Mouse (Mus musculus): Measurements from ENCODE around the gene Fam118a. TPM values are rescaled to one million over a fixed set of nuclear protein-coding genes. Genes with fewer than 3 reads are reported as not detected.
"Not testable (repeated sequence)": the region's sequence is repeated elsewhere in the genome, so short reads cannot be mapped to it uniquely, and the experiment has no call there.

Fam118a gene
- total RNA-seq (2014; fragmentation: Nextera tagmentation) = 13.9 and 17.2 TPM in 2 replicates
- 14.7 and 14.9 TPM in 2 replicates for total RNA-seq (2017)
- 4.4 and 6.9 TPM in 2 replicates for polyA plus RNA-seq (2012)

DNA sequence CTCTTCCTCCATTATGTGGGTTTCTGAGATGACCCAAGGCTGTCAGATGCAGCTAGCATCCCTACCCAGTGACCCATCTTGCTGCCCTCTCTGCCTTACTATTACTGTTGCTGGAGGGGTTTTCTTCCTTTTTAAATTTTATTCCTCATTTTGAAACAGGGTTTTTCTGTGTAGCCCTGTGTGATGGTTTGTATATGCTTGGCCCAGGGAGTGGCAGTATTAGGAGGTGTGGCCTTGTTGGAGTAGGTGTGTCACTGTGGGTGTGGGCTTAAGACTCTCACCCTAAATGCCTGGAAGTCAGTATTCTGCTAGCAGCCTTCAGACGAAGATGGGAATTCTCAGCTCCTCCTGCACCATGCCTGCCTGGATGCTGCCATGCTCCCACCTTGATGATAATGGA, at the start of gene Fam118a:
TSS of gene Fam118a (plus strand) at position 301 of the 400 bp plus-strand sequence.
- H3K4me1 ChIP-seq (ENCODE audit: insufficient read depth, low read depth, low read length); ATAC-seq (ENCODE audit: extremely low read depth, insufficient number of reproducible peaks, low FRiP score, poor library complexity, severe bottlenecking); H3K9me3 ChIP-seq (replicated peaks); DNase-seq (ENCODE audit: low spot score); H3K36me3 ChIP-seq (replicated peaks); H3K27me3 ChIP-seq (ENCODE audit: insufficient read depth, low read length); H3K4me3 ChIP-seq (ENCODE audit: low read depth, low read length): not testable (repeated sequence)

- Histone ChIP-seq H3K9me3 (replicated peaks) (no peaks in the 10 kb centered on the region), H3K27me3 (ENCODE audit: insufficient read depth, low read length) (no peaks in the 10 kb centered on the region), H3K4me1 (ENCODE audit: insufficient read depth, low read depth, low read length) (peaks cover 19% of the 10 kb centered on the region), H3K4me3 (ENCODE audit: low read depth, low read length) (no peak overlapping the region), H3K36me3 (replicated peaks) (peaks cover 74% of the 10 kb centered on the region)
- DNase-seq (ENCODE audit: low spot score) = no peak
- ATAC-seq (ENCODE audit: extremely low read depth, insufficient number of reproducible peaks, low FRiP score, poor library complexity, severe bottlenecking) = no peak
- TF ChIP-seq TAL1 (conservative IDR thresholded peaks at IDR 0.05; ENCODE audit: low read depth, low read length) = no peak
- no peak for TF ChIP-seq CTCF (IDR thresholded peaks at IDR 0.05; ENCODE audit: low read depth, low read length)
- TF ChIP-seq GATA2 (IDR thresholded peaks at IDR 0.05; ENCODE audit: borderline replicate concordance, low read depth, low read length) = no peak
- TF ChIP-seq POLR2AphosphoS5 (IDR thresholded peaks at IDR 0.05; ENCODE audit: insufficient replicate concordance, low read depth, low read length) = no peak
- no peak for TF ChIP-seq GATA1 (IDR thresholded peaks at IDR 0.05; ENCODE audit: borderline replicate concordance, low read length)
These were observed 47.0 kb upstream of the Fam118a start for GRCm38 (mm10) chr15:84981609-84982313.

GRCm38 (mm10) chr15:84982888-84983287, 45.9 kb upstream of the Fam118a start:
- Histone ChIP-seq H3K4me3 (ENCODE audit: low read depth, low read length) (no peak overlapping the region), H3K27me3 (ENCODE audit: insufficient read depth, low read length) (no peaks in the 10 kb centered on the region), H3K4me1 (ENCODE audit: insufficient read depth, low read depth, low read length) (peaks cover 26% of the 10 kb centered on the region), H3K36me3 (replicated peaks) (peaks cover 64% of the 10 kb centered on the region), H3K9me3 (replicated peaks) (no peaks in the 10 kb centered on the region)
- TF ChIP-seq GATA1 (IDR thresholded peaks at IDR 0.05; ENCODE audit: borderline replicate concordance, low read length) (no peak), POLR2AphosphoS5 (IDR thresholded peaks at IDR 0.05; ENCODE audit: insufficient replicate concordance, low read depth, low read length) (no peak), TAL1 (conservative IDR thresholded peaks at IDR 0.05; ENCODE audit: low read depth, low read length) (no peak), GATA2 (IDR thresholded peaks at IDR 0.05; ENCODE audit: borderline replicate concordance, low read depth, low read length) (no peak), CTCF (IDR thresholded peaks at IDR 0.05; ENCODE audit: low read depth, low read length) (no peak)
- no peak for DNase-seq (ENCODE audit: low spot score)
- ATAC-seq (ENCODE audit: extremely low read depth, insufficient number of reproducible peaks, low FRiP score, poor library complexity, severe bottlenecking) = no peak

DNA sequence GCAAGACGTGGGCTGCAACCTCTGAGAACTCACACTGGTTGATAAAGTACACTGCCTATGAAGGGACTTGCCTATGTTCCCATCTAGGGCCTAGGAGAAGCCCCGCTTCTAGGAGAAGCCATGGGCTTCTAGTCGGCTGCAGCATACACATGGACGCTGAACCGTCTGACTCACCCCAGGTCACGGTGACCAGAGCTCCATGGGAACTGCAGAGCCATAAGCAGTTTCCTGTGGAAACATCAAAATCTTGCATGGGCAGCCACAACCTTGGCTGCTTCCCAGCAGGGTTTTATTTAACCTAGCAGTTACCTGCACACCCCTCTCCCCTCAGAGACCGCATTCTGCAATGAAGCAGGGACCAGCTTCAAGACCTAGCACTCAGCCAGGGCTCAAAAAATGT, 45.0 kb upstream of the Fam118a start:
- DNase-seq (ENCODE audit: low spot score) (no peak), ATAC-seq (ENCODE audit: extremely low read depth, insufficient number of reproducible peaks, low FRiP score, poor library complexity, severe bottlenecking) (no peak)
- TF ChIP-seq POLR2AphosphoS5 (IDR thresholded peaks at IDR 0.05; ENCODE audit: insufficient replicate concordance, low read depth, low read length) (no peak), TAL1 (conservative IDR thresholded peaks at IDR 0.05; ENCODE audit: low read depth, low read length) (no peak), GATA1 (IDR thresholded peaks at IDR 0.05; ENCODE audit: borderline replicate concordance, low read length) (no peak)
- no peaks in the 10 kb centered on the region for H3K9me3 ChIP-seq (replicated peaks)
- H3K4me3 ChIP-seq (ENCODE audit: low read depth, low read length) = no peak overlapping the region
- peaks cover 59% of the 10 kb centered on the region for H3K36me3 ChIP-seq (replicated peaks)
- no peaks in the 10 kb centered on the region for H3K27me3 ChIP-seq (ENCODE audit: insufficient read depth, low read length)
- peaks cover 33% of the 10 kb centered on the region for H3K4me1 ChIP-seq (ENCODE audit: insufficient read depth, low read depth, low read length)

GRCm38 (mm10) chr15:84985516-84986160, 43.1 kb upstream of the Fam118a start:
- H3K36me3 ChIP-seq (replicated peaks) = peaks cover 42% of the 10 kb centered on the region
- no peaks in the 10 kb centered on the region for H3K9me3 ChIP-seq (replicated peaks)
- peaks cover 36% of the 10 kb centered on the region for H3K4me1 ChIP-seq (ENCODE audit: insufficient read depth, low read depth, low read length)
- H3K27me3 ChIP-seq (ENCODE audit: insufficient read depth, low read length) = no peaks in the 10 kb centered on the region
- TF ChIP-seq GATA2 (IDR thresholded peaks at IDR 0.05; ENCODE audit: borderline replicate concordance, low read depth, low read length) (no peak), TAL1 (conservative IDR thresholded peaks at IDR 0.05; ENCODE audit: low read depth, low read length) (no peak), CTCF (IDR thresholded peaks at IDR 0.05; ENCODE audit: low read depth, low read length) (no peak), POLR2AphosphoS5 (IDR thresholded peaks at IDR 0.05; ENCODE audit: insufficient replicate concordance, low read depth, low read length) (no peak), GATA1 (IDR thresholded peaks at IDR 0.05; ENCODE audit: borderline replicate concordance, low read length) (no peak)
- no peak overlapping the region for H3K4me3 ChIP-seq (ENCODE audit: low read depth, low read length)
- DNase-seq (ENCODE audit: low spot score) (no peak), ATAC-seq (ENCODE audit: extremely low read depth, insufficient number of reproducible peaks, low FRiP score, poor library complexity, severe bottlenecking) (no peak)

- Histone ChIP-seq H3K36me3 (replicated peaks) (peaks cover 42% of the 10 kb centered on the region), H3K9me3 (replicated peaks) (no peaks in the 10 kb centered on the region), H3K27me3 (ENCODE audit: insufficient read depth, low read length) (no peaks in the 10 kb centered on the region), H3K4me1 (ENCODE audit: insufficient read depth, low read depth, low read length) (peaks cover 36% of the 10 kb centered on the region), H3K4me3 (ENCODE audit: low read depth, low read length) (peak overlapping the region; percentile 91; the same call in 1 of the 2 replicates)
- no peak for TF ChIP-seq POLR2AphosphoS5 (IDR thresholded peaks at IDR 0.05; ENCODE audit: insufficient replicate concordance, low read depth, low read length)
- TF ChIP-seq CTCF (IDR thresholded peaks at IDR 0.05; ENCODE audit: low read depth, low read length) = no peak
- no peak for TF ChIP-seq TAL1 (conservative IDR thresholded peaks at IDR 0.05; ENCODE audit: low read depth, low read length)
- no peak for TF ChIP-seq GATA1 (IDR thresholded peaks at IDR 0.05; ENCODE audit: borderline replicate concordance, low read length)
- ATAC-seq (ENCODE audit: extremely low read depth, insufficient number of reproducible peaks, low FRiP score, poor library complexity, severe bottlenecking) (no peak), DNase-seq (ENCODE audit: low spot score) (peak; percentile 53)
These were observed 42.4 kb upstream of the Fam118a start for GRCm38 (mm10) chr15:84986171-84987019.
